Mouse (Mus musculus) cerebellum, postnatal 10 days (tissue): ENCODE measurements around the gene AC124108.1.

Experiments
- DNase-seq, 2 experiments: peaks; one replicate each; pipeline ENCODE4 v3.0.0; 2021; ENCODE audit warnings: mixed read lengths in 2 of 2

AC124108.1 gene

GRCm38 (mm10) chr1:132165859-132166258 lies 25.4 kb upstream of the AC124108.1 start:
- peak; percentile 48 to 67 for DNase-seq

GRCm38 (mm10) chr1:132168115-132168767 lies 23.0 kb upstream of the AC124108.1 start:
- DNase-seq = peak; percentile 75 to 81

- no peak for DNase-seq
Observed at GRCm38 (mm10) chr1:132170698-132171097, 20.6 kb upstream of the AC124108.1 start.

- DNase-seq = no peak
Observed at GRCm38 (mm10) chr1:132171619-132172018, 19.6 kb upstream of the AC124108.1 start.

GRCm38 (mm10) chr1:132186303-132186702 lies 5.0 kb upstream of the AC124108.1 start:
- DNase-seq = no peak

GRCm38 (mm10) chr1:132188442-132189066 lies 2.7 kb upstream of the AC124108.1 start:
- DNase-seq = peak in 1 of 2 experiments; percentile 5

- no peak for DNase-seq
Observed at GRCm38 (mm10) chr1:132189231-132189630, 2.0 kb upstream of the AC124108.1 start.

GRCm38 (mm10) chr1:132190040-132190513 lies 1.2 kb upstream of the AC124108.1 start:
- DNase-seq = peak; percentile 88 to 90

GRCm38 (mm10) chr1:132190621-132191092 lies 600 bp upstream of the AC124108.1 start:
- DNase-seq = peak; percentile 69 to 73

GRCm38 (mm10) chr1:132191786-132192680 lies 776 bp downstream of the AC124108.1 start:
- peak; percentile 75 to 81 for DNase-seq

GRCm38 (mm10) chr1:132193806-132194205 lies 2.5 kb downstream of the AC124108.1 start:
- peak in 1 of 2 experiments; percentile 7 for DNase-seq

GRCm38 (mm10) chr1:132194624-132195023 lies 3.4 kb downstream of the AC124108.1 start:
- peak in 1 of 2 experiments; percentile 1 for DNase-seq

- peak in 1 of 2 experiments; percentile 5 for DNase-seq
Observed at GRCm38 (mm10) chr1:132195100-132195499, 3.8 kb downstream of the AC124108.1 start.

GRCm38 (mm10) chr1:132195681-132196080 lies 4.4 kb downstream of the AC124108.1 start:
- DNase-seq = peak in 1 of 2 experiments; percentile 14

- DNase-seq = peak in 1 of 2 experiments; percentile 19
Observed at GRCm38 (mm10) chr1:132196337-132196736, 5.1 kb downstream of the AC124108.1 start.

GRCm38 (mm10) chr1:132197666-132198065 lies 6.4 kb downstream of the AC124108.1 start:
- DNase-seq = peak in 1 of 2 experiments; percentile 33

GRCm38 (mm10) chr1:132198401-132199071 lies 7.3 kb downstream of the AC124108.1 start:
- DNase-seq = peak in 1 of 2 experiments; percentile 8

GRCm38 (mm10) chr1:132199244-132199643 lies 8.0 kb downstream of the AC124108.1 start:
- no peak for DNase-seq

- peak; percentile 77 to 81 for DNase-seq
Observed at GRCm38 (mm10) chr1:132199934-132200333, 8.7 kb downstream of the AC124108.1 start.

- peak; percentile 95 to 97 for DNase-seq
Observed at GRCm38 (mm10) chr1:132200562-132201510, 9.6 kb downstream of the AC124108.1 start.

- DNase-seq = peak; percentile 75 to 79
Observed at GRCm38 (mm10) chr1:132201511-132201860, 10.2 kb downstream of the AC124108.1 start.
